Mouse (Mus musculus) left cerebral cortex, adult 2 months (tissue): ENCODE data around the gene Fryl. TPM values are rescaled to one million over a fixed set of nuclear protein-coding genes. Genes with fewer than 3 reads are reported as not detected.

Experiments
- DNase-seq, 2 experiments: peaks; one replicate each; pipeline ENCODE4 v3.0.0; 2021 to 2022; ENCODE audit warnings: low spot score in 2 of 2, mixed read lengths in 1 of 2; ENCODE audit errors: extremely low spot score in 1 of 2
- H3K27ac ChIP-seq: fragments of 200-600 bp; 2 replicates; pipeline ENCODE4 v1.8.1; 2022
- H3K4me3 ChIP-seq: fragments of 200-600 bp; 2 replicates; pipeline ENCODE4 v1.8.1; 2022
- CTCF ChIP-seq: fragments of 200-600 bp; IDR thresholded peaks from 2 replicates; pipeline ENCODE4 v1.8.1; 2022; ENCODE audit warnings: antibody characterized with exemption, mild to moderate bottlenecking, moderate library complexity
- intact Hi-C: fragments of 180-260 bp; cut with DNase I; formaldehyde crosslinking; loops from one replicate; pipeline ENCODE4 v1.15.1; 2025
- total RNA-seq, 2 experiments: library from RNA; stranded (reverse); gene quantifications; 2 replicates each; pipeline ENCODE4 v1.2.3; 2021

Fryl gene
- total RNA-seq, 2 experiments from 2014 or later, result 62.7 to 81.6 TPM

GRCm38 (mm10) chr5:73231835-73232234, 24.6 kb downstream of the Fryl start:
- no peak overlapping the region for H3K4me3 ChIP-seq
- intact Hi-C loops, result no loop called here
- no peak for TF ChIP-seq CTCF
- H3K27ac ChIP-seq, result no peak overlapping the region
- no peak for DNase-seq

GRCm38 (mm10) chr5:73230171-73230570, 26.2 kb downstream of the Fryl start:
- DNase-seq, result no peak
- Histone ChIP-seq H3K4me3 (no peak overlapping the region), H3K27ac (no peak overlapping the region; the same call in 1 of the 2 replicates)
- intact Hi-C loops, result no loop called here
- TF ChIP-seq CTCF, result no peak

- no peak for DNase-seq
- intact Hi-C loops, result no loop called here
- no peak for TF ChIP-seq CTCF
- Histone ChIP-seq H3K4me3 (no peak overlapping the region), H3K27ac (no peak overlapping the region; the same call in 1 of the 2 replicates)
Measured at GRCm38 (mm10) chr5:73229467-73229866, 27.0 kb downstream of the Fryl start.

- intact Hi-C loops, result no loop called here
- 0 out of 2 replicates have a peak overlapping the region, but pooled peaks have one; percentile 11 for H3K27ac ChIP-seq
Measured at GRCm38 (mm10) chr5:73228291-73229049, 27.9 kb downstream of the Fryl start.

GRCm38 (mm10) chr5:73227518-73228101, 28.8 kb downstream of the Fryl start:
- TF ChIP-seq CTCF, result no peak
- no peak overlapping the region for H3K4me3 ChIP-seq
- intact Hi-C loops, result no loop called here
- DNase-seq, result no peak
- H3K27ac ChIP-seq, result peak overlapping the region; percentile 36; the same call in 1 of the 2 replicates

More at GRCm38 (mm10) chr5:73228291-73229049, 27.9 kb downstream of the Fryl start:
- no peak for DNase-seq
- no peak overlapping the region for H3K4me3 ChIP-seq
- TF ChIP-seq CTCF, result no peak

- intact Hi-C loops, result loop anchor here (2.0 kb wide), 1 partner anchor 32 kb away; no protein-coding TSS in a partner anchor
Measured at GRCm38 (mm10) chr5:73223065-73223464, 33.4 kb downstream of the Fryl start.

GRCm38 (mm10) chr5:73222397-73222796, 34.0 kb downstream of the Fryl start:
- intact Hi-C loops, result loop anchor here (2.0 kb wide), 1 partner anchor 32 kb away; no protein-coding TSS in a partner anchor
- DNase-seq, result no peak
- Histone ChIP-seq H3K27ac (no peak overlapping the region), H3K4me3 (no peak overlapping the region)
- TF ChIP-seq CTCF, result peak; percentile 38

More at GRCm38 (mm10) chr5:73223065-73223464, 33.4 kb downstream of the Fryl start:
- DNase-seq, result no peak
- no peak overlapping the region for H3K27ac ChIP-seq
- no peak for TF ChIP-seq CTCF
- no peak overlapping the region for H3K4me3 ChIP-seq

GRCm38 (mm10) chr5:73221826-73222225, 34.6 kb downstream of the Fryl start:
- no peak for DNase-seq
- TF ChIP-seq CTCF, result no peak

GRCm38 (mm10) chr5:73219716-73220115, 36.7 kb downstream of the Fryl start:
- Histone ChIP-seq H3K27ac (no peak overlapping the region), H3K4me3 (no peak overlapping the region)
- TF ChIP-seq CTCF, result no peak
- intact Hi-C loops, result no loop called here
- DNase-seq, result no peak

More at GRCm38 (mm10) chr5:73221826-73222225, 34.6 kb downstream of the Fryl start:
- Histone ChIP-seq H3K4me3 (no peak overlapping the region), H3K27ac (no peak overlapping the region)
- intact Hi-C loops, result loop anchor here (2.0 kb wide), 1 partner anchor 33 kb away; no protein-coding TSS in a partner anchor

- intact Hi-C loops, result no loop called here
- TF ChIP-seq CTCF, result no peak
- no peak for DNase-seq
- Histone ChIP-seq H3K4me3 (no peak overlapping the region), H3K27ac (no peak overlapping the region)
Measured at GRCm38 (mm10) chr5:73218065-73218464, 38.4 kb downstream of the Fryl start.

GRCm38 (mm10) chr5:73217116-73217515, 39.3 kb downstream of the Fryl start:
- no peak for DNase-seq
- intact Hi-C loops, result no loop called here
- no peak for TF ChIP-seq CTCF
- H3K4me3 ChIP-seq, result no peak overlapping the region
- H3K27ac ChIP-seq, result no peak overlapping the region

GRCm38 (mm10) chr5:73216014-73216413, 40.4 kb downstream of the Fryl start:
- H3K4me3 ChIP-seq, result no peak overlapping the region
- intact Hi-C loops, result no loop called here
- DNase-seq, result no peak
- TF ChIP-seq CTCF, result no peak
- no peak overlapping the region for H3K27ac ChIP-seq
